Mouse (Mus musculus) stomach, postnatal 0 days (tissue): ENCODE results near the gene Tril.

Experiments
- CTCF ChIP-seq: IDR thresholded peaks from 2 replicates; pipeline ENCODE4 v1.5.1; 2016; ENCODE audit warnings: antibody characterized with exemption, low read depth, mild to moderate bottlenecking, moderate library complexity
- EP300 ChIP-seq: optimal IDR thresholded peaks from 2 replicates; pipeline ENCODE3; 2016; ENCODE audit warnings: antibody characterized with exemption

GRCm38 (mm10) chr6:53806591-53807023, 14.0 kb downstream of the Tril start:
- TF ChIP-seq CTCF, result no peak
- TF ChIP-seq EP300, result no peak
